In genomic region chr17:25868601-25869191, GRCm38 (mm10) we compare ENCODE assay signal across 8 mouse cellular contexts. TPM values are rescaled to one million over a fixed set of nuclear protein-coding genes. Genes with fewer than 3 reads are reported as not detected.
DNase-seq lines count a peak whose midpoint lies in the region; ATAC-seq and TF ChIP-seq lines count a peak whose summit lies in the region.

Mcrip2 (minus strand) TSS chr17:25868764.

- ATAC-seq in heart, embryonic 12.5 days (ENCODE audit: insufficient number of reproducible peaks, low FRiP score) = peak; percentile 81
- peak; percentile 80 for ATAC-seq in kidney, postnatal 0 days (replicated peaks; ENCODE audit: low FRiP score, low read depth)
- peak; percentile 72 for ATAC-seq in liver, embryonic 12.5 days
- ATAC-seq in neural tube, embryonic 12.5 days (ENCODE audit: low FRiP score, low read depth) = peak; percentile 87

- H3K79me2 ChIP-seq in C2C12 (ENCODE audit: control insufficient read depth, insufficient read depth) = peaks cover 9% of the 10 kb centered on the region

- H3K27me3 ChIP-seq in C2C12 (ENCODE audit: control insufficient read depth, insufficient read depth, insufficient read length) = no peaks in the 10 kb centered on the region
- no peaks in the 10 kb centered on the region for H3K27me3 ChIP-seq in heart, embryonic 12.5 days (replicated peaks)
- no peaks in the 10 kb centered on the region for H3K27me3 ChIP-seq in kidney, postnatal 0 days (ENCODE audit: insufficient read depth, low read length)
- H3K27me3 ChIP-seq in liver, embryonic 12.5 days (replicated peaks) = no peaks in the 10 kb centered on the region
- H3K27me3 ChIP-seq in neural tube, embryonic 12.5 days (replicated peaks) = no peaks in the 10 kb centered on the region
- H3K27me3 ChIP-seq in testis, adult 2 months (ENCODE audit: control insufficient read depth, insufficient read depth, low read length) = no peaks in the 10 kb centered on the region

- no peaks in the 10 kb centered on the region for H3K79me3 ChIP-seq in C2C12 (ENCODE audit: low read depth)

- DNase-seq in adrenal gland, postnatal 4 days (ENCODE audit: low spot score in 2 of 2) = peak; percentile 54 to 75
- DNase-seq in kidney, postnatal 0 days (ENCODE audit: low spot score) = peak; percentile 94

- peak within 1 kb of the TSS; percentile 93 for H3K9ac ChIP-seq in heart, embryonic 12.5 days
- peak within 1 kb of the TSS; percentile 85 for H3K9ac ChIP-seq in kidney, postnatal 0 days (ENCODE audit: low read depth, low read length)
- peak within 1 kb of the TSS; percentile 76 for H3K9ac ChIP-seq in liver, embryonic 12.5 days
- H3K9ac ChIP-seq in neural tube, embryonic 12.5 days = peak within 1 kb of the TSS; percentile 69

- peak within 1 kb of the TSS; percentile 45 for H3K4me3 ChIP-seq in C2C12 (ENCODE audit: insufficient read depth, poor library complexity, severe bottlenecking)
- H3K4me3 ChIP-seq in embryonic fibroblast, embryonic 13.5 days (ENCODE audit: insufficient read depth, low read length) = peak within 1 kb of the TSS; percentile 56
- H3K4me3 ChIP-seq in heart, embryonic 12.5 days = peak within 1 kb of the TSS; percentile 78
- H3K4me3 ChIP-seq in kidney, postnatal 0 days (replicated peaks; ENCODE audit: low read depth, low read length) = peak within 1 kb of the TSS; percentile 83
- H3K4me3 ChIP-seq in liver, embryonic 12.5 days = peak within 1 kb of the TSS; percentile 71
- peak within 1 kb of the TSS; percentile 84 for H3K4me3 ChIP-seq in neural tube, embryonic 12.5 days
- peak within 1 kb of the TSS; percentile 80 for H3K4me3 ChIP-seq in testis, adult 2 months (ENCODE audit: control insufficient read depth, low read depth, low read length)

- H3ac ChIP-seq in C2C12 (ENCODE audit: control insufficient read depth, insufficient read length, low read depth) = peak within 1 kb of the TSS; percentile 75

- no peaks in the 10 kb centered on the region for H3K9me3 ChIP-seq in heart, embryonic 12.5 days (replicated peaks)
- no peaks in the 10 kb centered on the region for H3K9me3 ChIP-seq in kidney, postnatal 0 days (replicated peaks; ENCODE audit: low read length)
- no peaks in the 10 kb centered on the region for H3K9me3 ChIP-seq in liver, embryonic 12.5 days (replicated peaks)
- no peaks in the 10 kb centered on the region for H3K9me3 ChIP-seq in neural tube, embryonic 12.5 days

- under 1% methylated on average over 24 of the region's 24 CpGs for WGBS in heart, embryonic 12.5 days
- WGBS in kidney, postnatal 0 days = under 1% methylated on average over 24 of the region's 24 CpGs
- WGBS in liver, embryonic 12.5 days (ENCODE audit: insufficient replicate concordance) = 0% methylated on average over 24 of the region's 24 CpGs
- WGBS in neural tube, embryonic 12.5 days = under 1% methylated on average over 24 of the region's 24 CpGs

- no peaks in the 10 kb centered on the region for H3K36me3 ChIP-seq in C2C12 (ENCODE audit: control insufficient read depth, insufficient read depth)
- H3K36me3 ChIP-seq in heart, embryonic 12.5 days = peaks cover 27% of the 10 kb centered on the region
- H3K36me3 ChIP-seq in kidney, postnatal 0 days (ENCODE audit: insufficient read depth, low read length) = no peaks in the 10 kb centered on the region
- H3K36me3 ChIP-seq in liver, embryonic 12.5 days = peaks cover 29% of the 10 kb centered on the region
- no peaks in the 10 kb centered on the region for H3K36me3 ChIP-seq in neural tube, embryonic 12.5 days
- no peaks in the 10 kb centered on the region for H3K36me3 ChIP-seq in testis, adult 2 months (ENCODE audit: control insufficient read depth, insufficient read depth, low read length)

- H3K27ac ChIP-seq in embryonic fibroblast, embryonic 13.5 days (ENCODE audit: insufficient read depth, low read length) = no peak within 1 kb of the TSS
- peak within 1 kb of the TSS; percentile 94 for H3K27ac ChIP-seq in heart, embryonic 12.5 days (ENCODE audit: poor library complexity, severe bottlenecking)
- peak within 1 kb of the TSS; percentile 94 for H3K27ac ChIP-seq in kidney, postnatal 0 days
- H3K27ac ChIP-seq in liver, embryonic 12.5 days = peak within 1 kb of the TSS; percentile 74
- no peak within 1 kb of the TSS for H3K27ac ChIP-seq in neural tube, embryonic 12.5 days
- peak within 1 kb of the TSS; percentile 73 for H3K27ac ChIP-seq in testis, adult 2 months (ENCODE audit: control insufficient read depth, insufficient read depth, low read depth, low read length)

- TF ChIP-seq POLR2A in embryonic fibroblast, embryonic 13.5 days (IDR thresholded peaks at IDR 0.05; ENCODE audit: low read depth, low read length) = peak; percentile 51
- peak; percentile 43; the same call in 1 of the 2 replicates for TF ChIP-seq POLR2A in testis, adult 2 months (IDR thresholded peaks at IDR 0.05; ENCODE audit: control insufficient read depth, low read depth, low read length)

- no peaks in the 10 kb centered on the region for H3K4me1 ChIP-seq in embryonic fibroblast, embryonic 13.5 days (ENCODE audit: control insufficient read depth, insufficient read depth, low read length)
- peaks cover 31% of the 10 kb centered on the region for H3K4me1 ChIP-seq in heart, embryonic 12.5 days (replicated peaks)
- H3K4me1 ChIP-seq in kidney, postnatal 0 days (replicated peaks; ENCODE audit: insufficient read depth, low read length) = peaks cover 12% of the 10 kb centered on the region
- peaks cover 40% of the 10 kb centered on the region for H3K4me1 ChIP-seq in liver, embryonic 12.5 days
- H3K4me1 ChIP-seq in neural tube, embryonic 12.5 days = peaks cover 15% of the 10 kb centered on the region
- peaks cover 12% of the 10 kb centered on the region for H3K4me1 ChIP-seq in testis, adult 2 months (ENCODE audit: control insufficient read depth, insufficient read depth, low read length)

- TF ChIP-seq CTCF in C2C12 (IDR thresholded peaks at IDR 0.05; ENCODE audit: control insufficient read depth, insufficient read depth, insufficient read length) = no peak
- no peak for TF ChIP-seq CTCF in embryonic fibroblast, embryonic 13.5 days (IDR thresholded peaks at IDR 0.05; ENCODE audit: borderline replicate concordance, insufficient read depth, low read length)
- TF ChIP-seq CTCF in kidney, postnatal 0 days (IDR thresholded peaks at IDR 0.05; ENCODE audit: low read depth) = peak; percentile 38; the same call in 1 of the 2 replicates
- no peak for TF ChIP-seq CTCF in testis, adult 2 months (IDR thresholded peaks at IDR 0.05; ENCODE audit: control insufficient read depth, insufficient read depth, insufficient replicate concordance, low read depth, low read length)

- H3K4me2 ChIP-seq in heart, embryonic 12.5 days = peak within 1 kb of the TSS; percentile 89
- peak within 1 kb of the TSS; percentile 97 for H3K4me2 ChIP-seq in kidney, postnatal 0 days (ENCODE audit: low read length)
- H3K4me2 ChIP-seq in liver, embryonic 12.5 days = peak within 1 kb of the TSS; percentile 92
- peak within 1 kb of the TSS; percentile 99 for H3K4me2 ChIP-seq in neural tube, embryonic 12.5 days (replicated peaks)

TF ChIP-seq in C2C12, 6 proteins besides CTCF, POLR2A, EP300 and RAD21:
- TF ChIP-seq CEBPB (IDR thresholded peaks at IDR 0.05; ENCODE audit: low read depth) (no peak), MYOD1 (IDR thresholded peaks at IDR 0.05; ENCODE audit: control insufficient read depth, insufficient read length, low read depth) (no peak), MAX (IDR thresholded peaks at IDR 0.05) (no peak), FOSL1 (IDR thresholded peaks at IDR 0.05; ENCODE audit: insufficient read depth, low read length, poor library complexity, severe bottlenecking) (no peak), USF1 (IDR thresholded peaks at IDR 0.05; ENCODE audit: low read depth) (no peak), MYOG (IDR thresholded peaks at IDR 0.05; ENCODE audit: control insufficient read depth, extremely low read depth, insufficient read length) (no peak)

RNA-seq across cellular contexts. Expression of gene Mcrip2, which starts in this region (rescaled TPM):
- 36.3 TPM for polyA plus RNA-seq in C2C12 (2012; fragmentation: generic; extraction: Trizol)
- total RNA-seq in adrenal gland, postnatal 4 days (2021) = 100 to 1,000 TPM; 193 to 209 TPM
- 7.1 and 9.8 TPM in 2 replicates for polyA plus RNA-seq in embryonic fibroblast, embryonic 13.5 days (2011; ENCODE audit: insufficient read length, low read depth, missing spikeins)
- polyA plus RNA-seq in heart, embryonic 12.5 days (2016; fragmentation: Nextera tagmentation; extraction: Ambion mirVana) = 160 and 161 TPM in 2 replicates
- polyA plus RNA-seq in kidney, postnatal 0 days (2015; fragmentation: Nextera tagmentation; extraction: Ambion mirVana) = 128 and 138 TPM in 2 replicates
- 68.0 and 70.3 TPM in 2 replicates for polyA plus RNA-seq in liver, embryonic 12.5 days (2016; fragmentation: Nextera tagmentation; extraction: Ambion mirVana)
- polyA plus RNA-seq in neural tube, embryonic 12.5 days (2016; fragmentation: Nextera tagmentation; extraction: Ambion mirVana) = 6.8 and 7.2 TPM in 2 replicates
- 28.2 and 28.8 TPM in 2 replicates for polyA plus RNA-seq in testis, adult 2 months (2012; rRNA removed)

Comparison
In these comparisons a context has a peak if more than half of its experiments do, and no peak if none do; other contexts are left out.
1. H3K27ac ChIP-seq: peak in heart, embryonic 12.5 days (single experiment), kidney, postnatal 0 days (single experiment), liver, embryonic 12.5 days (single experiment) and testis, adult 2 months (single experiment); none in embryonic fibroblast, embryonic 13.5 days (single experiment) and neural tube, embryonic 12.5 days (single experiment).
2. Peak in every context shown above with its lines, with median percentiles within 50 percentile points of each other: H3K4me3 ChIP-seq, ATAC-seq, H3K4me2 ChIP-seq and H3K9ac ChIP-seq.